Mouse (Mus musculus) lung, postnatal 0 days (tissue): ENCODE results near the gene Ptpra.

Experiments
- CTCF ChIP-seq: IDR thresholded peaks from 2 replicates; pipeline ENCODE4 v1.5.1; 2016; ENCODE audit warnings: antibody characterized with exemption, mild to moderate bottlenecking
- EP300 ChIP-seq: IDR thresholded peaks from 2 replicates; pipeline ENCODE4 v1.6.1; 2016; ENCODE audit warnings: antibody characterized with exemption, mild to moderate bottlenecking, control low read depth

- TF ChIP-seq CTCF (no peak), EP300 (no peak)
Observed at GRCm38 (mm10) chr2:130568921-130569320, 118.8 kb downstream of the Ptpra start.
